Mouse (Mus musculus) embryonic fibroblast, embryonic 13.5 days (primary cell): ENCODE data around the gene Pcbp1. TPM values are rescaled to one million over a fixed set of nuclear protein-coding genes. Genes with fewer than 3 reads are reported as not detected.
"Not testable (repeated sequence)": the region's sequence is repeated elsewhere in the genome, so short reads cannot be mapped to it uniquely, and the experiment has no call there.

Experiments used
- H3K27ac ChIP-seq: 2 replicates; pipeline ENCODE4 v1.5.1; 2012; ENCODE audit warnings: low read length, control low read depth, inconsistent platforms; ENCODE audit not compliant: insufficient read depth
- H3K4me1 ChIP-seq: 2 replicates; pipeline ENCODE4 v1.6.1; 2011; ENCODE audit warnings: low read length; ENCODE audit not compliant: control insufficient read depth, insufficient read depth
- H3K4me3 ChIP-seq: 2 replicates; pipeline ENCODE4 v1.5.1; 2011; ENCODE audit warnings: mild to moderate bottlenecking, control low read depth, low read length; ENCODE audit not compliant: insufficient read depth
- CTCF ChIP-seq: IDR thresholded peaks from 2 replicates; pipeline ENCODE4 v1.5.1; 2011; ENCODE audit warnings: mild to moderate bottlenecking, control low read depth, low read length, moderate library complexity, borderline replicate concordance; ENCODE audit not compliant: insufficient read depth
- POLR2A ChIP-seq: IDR thresholded peaks from 2 replicates; pipeline ENCODE4 v1.6.1; 2011; ENCODE audit warnings: low read depth, mild to moderate bottlenecking, control low read depth, low read length, moderate library complexity
- polyA plus RNA-seq: library from polyadenylated mRNA; stranded (reverse); fragments of >200 nt; gene quantifications from 2 replicates; pipeline ENCODE4 v1.2.4, GENCODE M21; 2011; ENCODE audit warnings: low read depth; ENCODE audit not compliant: missing spikeins, insufficient read length

Pcbp1 gene
- polyA plus RNA-seq, 1 experiment, result 176 TPM

DNA sequence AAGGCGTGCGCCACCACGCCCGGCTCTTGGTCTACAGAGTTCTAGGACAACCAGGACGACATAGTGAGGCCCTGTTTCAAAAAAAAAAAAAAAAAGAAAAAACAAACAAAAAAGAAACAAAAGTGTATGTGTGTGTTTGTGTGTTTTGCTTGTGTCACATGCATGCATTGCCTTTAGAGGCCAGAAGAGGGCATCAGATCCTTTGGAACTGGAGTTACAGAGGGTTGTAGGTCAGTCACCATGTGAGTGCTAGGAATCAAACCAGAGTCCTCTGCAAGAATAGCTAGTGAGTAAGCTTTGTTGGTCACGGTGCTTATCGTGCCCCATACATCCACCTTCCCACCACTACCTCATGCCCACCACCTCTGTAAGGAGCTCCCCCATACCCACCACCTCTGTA, 31.4 kb downstream of the Pcbp1 start:
- TF ChIP-seq POLR2A, result no peak
- no peak for TF ChIP-seq CTCF
- Histone ChIP-seq H3K4me3 (no peak overlapping the region), H3K4me1 (peaks cover 4% of the 10 kb centered on the region), H3K27ac (no peak overlapping the region)

DNA sequence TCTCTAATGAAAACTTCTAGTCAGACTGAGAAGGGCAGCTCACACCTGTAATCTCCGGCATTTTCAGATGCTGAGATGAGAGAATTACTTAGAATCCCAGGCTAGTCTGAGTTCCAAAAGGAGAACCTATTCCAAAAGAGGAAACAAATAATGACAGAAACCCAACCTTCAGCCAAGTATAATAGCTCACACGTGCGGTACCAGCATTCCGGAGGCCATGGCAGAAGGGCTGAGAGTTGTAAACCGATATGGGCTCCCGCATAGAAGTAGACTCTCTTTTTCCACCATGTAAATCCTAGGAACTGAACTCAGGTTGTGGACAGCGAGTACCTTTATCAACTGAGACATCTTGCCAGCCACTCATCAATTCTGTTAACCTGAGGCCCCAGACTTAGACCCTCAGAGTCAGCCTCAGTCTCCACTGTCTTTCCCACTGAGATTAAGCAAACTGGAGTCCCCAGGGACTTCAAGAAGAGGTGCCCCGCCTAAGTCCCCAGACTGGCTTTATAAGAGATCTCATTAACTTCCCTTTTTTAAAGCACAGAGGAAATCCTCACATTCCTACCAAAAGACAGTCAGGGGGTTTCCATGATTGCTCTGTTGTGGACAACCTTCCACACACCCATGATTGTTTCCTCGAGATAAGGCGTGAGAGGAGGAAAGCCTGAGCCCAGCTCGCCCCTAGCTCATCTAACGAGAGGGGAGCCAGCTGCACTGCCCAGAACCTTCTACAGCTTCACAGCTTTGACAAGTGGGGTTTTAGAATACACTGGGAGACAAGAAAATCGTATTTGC, 32.5 kb downstream of the Pcbp1 start:
- Histone ChIP-seq H3K4me3 (no peak overlapping the region), H3K27ac (no peak overlapping the region), H3K4me1 (peaks cover 4% of the 10 kb centered on the region)
- TF ChIP-seq POLR2A (no peak), CTCF (no peak)

GRCm38 (mm10) chr6:86490413-86490812, 35.7 kb downstream of the Pcbp1 start:
- H3K4me1 ChIP-seq, H3K4me3 ChIP-seq, H3K27ac ChIP-seq: not testable (repeated sequence)

GRCm38 (mm10) chr6:86489945-86490344, 36.2 kb downstream of the Pcbp1 start:
- peaks cover 7% of the 10 kb centered on the region for H3K4me1 ChIP-seq
- no peak for TF ChIP-seq POLR2A
- no peak for TF ChIP-seq CTCF

DNA sequence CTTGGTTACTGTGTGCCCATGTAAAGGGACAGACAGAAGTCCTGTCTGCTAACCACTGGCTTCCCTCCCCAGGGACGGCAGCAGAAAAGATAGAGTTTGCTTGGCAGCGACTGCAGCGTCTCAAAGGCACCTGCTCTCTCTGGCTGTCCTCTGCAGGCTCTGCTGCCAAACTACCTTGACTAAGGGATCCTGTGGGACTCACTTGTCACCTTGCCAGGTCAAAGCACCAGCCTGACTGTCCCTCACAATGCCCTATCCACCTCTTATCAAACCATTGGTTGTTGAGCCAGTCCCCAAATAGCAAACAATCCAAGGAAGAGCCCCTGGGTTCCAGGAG, 38.0 kb downstream of the Pcbp1 start:
- H3K27ac ChIP-seq, result peak overlapping the region; percentile 65; the same call in 1 of the 2 replicates
- H3K4me3 ChIP-seq, result no peak overlapping the region
- H3K4me1 ChIP-seq, result peaks cover 3% of the 10 kb centered on the region
- TF ChIP-seq POLR2A, result no peak
- no peak for TF ChIP-seq CTCF

More at GRCm38 (mm10) chr6:86489945-86490344, 36.2 kb downstream of the Pcbp1 start:
- H3K27ac ChIP-seq, result no peak overlapping the region
- H3K4me3 ChIP-seq, result no peak overlapping the region

- no peak overlapping the region for H3K4me3 ChIP-seq
- peaks cover 3% of the 10 kb centered on the region; the same call in 1 of the 2 replicates for H3K4me1 ChIP-seq
- TF ChIP-seq POLR2A (peak; percentile 92), CTCF (no peak)
- peak overlapping the region; percentile 65 for H3K27ac ChIP-seq
Measured at GRCm38 (mm10) chr6:86487358-86488148, 38.6 kb downstream of the Pcbp1 start.

DNA sequence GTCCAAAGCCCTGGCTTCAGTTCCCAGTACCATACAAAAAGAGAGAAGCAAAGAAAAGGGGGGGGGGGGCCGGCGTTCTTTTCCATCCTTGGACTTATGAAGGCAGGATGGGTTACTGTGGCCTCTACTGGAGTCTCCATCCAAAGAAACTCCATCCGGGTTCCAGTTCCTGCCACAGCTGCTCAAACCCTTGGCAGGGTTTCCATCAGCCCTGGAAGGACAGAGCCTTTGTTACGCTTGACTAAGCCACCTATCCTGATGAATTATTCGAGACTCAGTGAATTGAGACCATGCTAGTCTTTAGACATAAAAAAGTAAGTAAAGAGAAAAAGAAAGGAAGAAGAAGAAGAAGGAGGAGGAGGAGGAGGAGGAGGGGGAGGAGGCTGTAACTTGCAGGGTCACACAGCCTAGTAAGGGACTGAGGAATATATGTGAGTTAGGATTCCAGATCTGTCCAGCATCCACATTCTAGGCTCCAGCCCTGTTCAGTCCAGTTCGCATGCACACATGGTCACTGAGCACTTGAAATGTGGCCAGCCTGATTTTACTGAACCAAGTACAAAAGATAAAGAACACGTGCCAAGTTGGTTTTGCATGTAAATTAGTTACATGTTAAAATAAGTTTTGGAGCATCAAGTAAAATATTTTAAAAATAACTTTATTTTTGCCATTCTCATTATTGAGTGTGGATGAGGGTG, 40.0 kb downstream of the Pcbp1 start:
- TF ChIP-seq CTCF (no peak), POLR2A (no peak)
- Histone ChIP-seq H3K27ac (no peak overlapping the region), H3K4me3 (no peak overlapping the region), H3K4me1 (peaks cover 4% of the 10 kb centered on the region; the same call in 1 of the 2 replicates)

- no peak overlapping the region for H3K27ac ChIP-seq
- H3K4me1 ChIP-seq, result peaks cover 2% of the 10 kb centered on the region; the same call in 1 of the 2 replicates
- H3K4me3 ChIP-seq, result no peak overlapping the region
- TF ChIP-seq CTCF (no peak), POLR2A (no peak)
Measured at GRCm38 (mm10) chr6:86481871-86482270, 44.2 kb downstream of the Pcbp1 start.

- Histone ChIP-seq H3K4me1 (peaks cover 2% of the 10 kb centered on the region; the same call in 1 of the 2 replicates), H3K27ac (peak overlapping the region; percentile 83), H3K4me3 (peak overlapping the region; percentile 35)
- no peak for TF ChIP-seq CTCF
- TF ChIP-seq POLR2A, result peak; percentile 49; the same call in 1 of the 2 replicates
Measured at GRCm38 (mm10) chr6:86480189-86480831, 45.8 kb downstream of the Pcbp1 start.

DNA sequence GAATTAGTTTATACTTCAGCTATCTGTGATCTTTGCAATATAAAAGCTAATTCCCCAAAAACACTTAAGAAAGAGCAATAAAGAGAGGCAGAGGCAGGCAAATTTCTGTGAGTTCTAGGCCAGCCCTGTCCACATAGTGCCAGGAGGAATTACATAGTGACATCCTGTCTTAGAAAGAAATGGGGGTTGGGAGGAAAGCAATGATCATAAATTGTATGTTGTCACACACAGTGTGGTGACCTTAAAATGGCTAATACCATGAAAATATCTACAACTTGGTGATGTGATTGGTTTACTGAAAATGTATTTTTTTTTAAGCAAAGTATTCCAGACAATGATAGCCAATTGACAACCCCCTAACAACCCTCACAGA, 46.3 kb downstream of the Pcbp1 start:
- peaks cover 2% of the 10 kb centered on the region; the same call in 1 of the 2 replicates for H3K4me1 ChIP-seq
- no peak overlapping the region for H3K4me3 ChIP-seq
- TF ChIP-seq POLR2A (no peak), CTCF (no peak)
- H3K27ac ChIP-seq, result peak overlapping the region; percentile 83
